Mouse (Mus musculus): ENCODE results near the gene Nisch. TPM values are rescaled to one million over a fixed set of nuclear protein-coding genes. Genes with fewer than 3 reads are reported as not detected.

Nisch gene
- polyA plus RNA-seq, 1 experiment from 2014 or later, result 411 TPM

DNA sequence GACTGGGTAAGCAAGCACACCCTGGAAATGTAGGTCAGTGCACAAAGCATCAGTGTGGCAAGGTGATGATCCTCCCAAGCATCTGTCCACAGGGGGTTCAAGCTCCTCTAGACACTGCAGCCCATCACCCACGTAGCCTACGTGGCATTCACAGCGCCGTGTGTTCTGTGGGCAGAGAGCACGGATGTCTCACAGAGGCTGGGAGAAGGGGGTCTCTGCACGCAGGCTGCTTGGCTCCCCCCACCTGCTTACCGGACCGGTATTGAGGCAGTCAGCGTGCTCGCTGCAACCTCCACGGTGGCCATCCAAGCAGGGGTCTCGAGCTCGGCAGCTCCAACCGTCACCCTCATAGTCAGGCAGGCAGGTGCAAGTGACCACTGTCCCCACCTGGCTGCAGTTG, 75.7 kb downstream of the Nisch start:
- H3K9me3 ChIP-seq (ENCODE audit: low read depth, low read length), result no peaks in the 10 kb centered on the region
- ATAC-seq (ENCODE audit: insufficient read depth), result no peak

DNA sequence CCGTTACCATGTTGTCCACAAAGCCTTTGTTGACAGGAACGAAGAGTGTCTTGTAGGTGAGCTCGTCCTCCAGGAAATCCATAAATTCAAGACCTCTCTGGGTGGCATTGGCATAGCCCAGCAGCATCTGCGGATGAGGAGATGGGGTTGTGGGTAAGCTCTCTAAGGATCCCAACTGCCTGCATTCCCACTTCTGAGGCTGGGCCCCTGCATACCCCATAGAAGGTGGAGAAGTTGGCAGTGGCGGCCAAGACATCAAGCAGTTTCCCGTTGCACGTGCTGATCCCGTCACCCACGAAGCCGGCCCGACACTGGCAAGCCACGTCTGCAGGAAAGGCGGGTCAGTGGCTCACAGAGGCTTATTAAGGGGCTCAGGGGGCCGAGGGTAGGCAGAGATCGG, 76.6 kb downstream of the Nisch start:
- H3K4me1 ChIP-seq (ENCODE audit: insufficient read depth), result no peaks in the 10 kb centered on the region
- H3K27me3 ChIP-seq (ENCODE audit: insufficient read depth, low read length), result no peaks in the 10 kb centered on the region
- TF ChIP-seq CTCF (IDR thresholded peaks at IDR 0.05; ENCODE audit: low read depth), result no peak
- WGBS, result 84% methylated on average over 15 of the region's 15 CpGs
- H3K4me3 ChIP-seq (ENCODE audit: low read depth, low read length), result no peak overlapping the region
- no peak overlapping the region for H3K4me2 ChIP-seq
- no peak for ATAC-seq (ENCODE audit: insufficient read depth)
- H3K9ac ChIP-seq, result no peak overlapping the region
- no peaks in the 10 kb centered on the region for H3K9me3 ChIP-seq (ENCODE audit: low read depth, low read length)
- H3K36me3 ChIP-seq (ENCODE audit: insufficient read depth), result peaks cover 78% of the 10 kb centered on the region
- DNase-seq, result no peak
- H3K27ac ChIP-seq (ENCODE audit: low read depth), result no peak overlapping the region

More for the DNA sequence above, 75.7 kb downstream of the Nisch start:
- H3K36me3 ChIP-seq (ENCODE audit: insufficient read depth), result peaks cover 70% of the 10 kb centered on the region
- no peak for TF ChIP-seq CTCF (IDR thresholded peaks at IDR 0.05; ENCODE audit: low read depth)
- H3K4me2 ChIP-seq, result no peak overlapping the region
- WGBS, result 93% methylated on average over 14 of the region's 14 CpGs
- H3K9ac ChIP-seq, result no peak overlapping the region
- H3K4me3 ChIP-seq (ENCODE audit: low read depth, low read length), result no peak overlapping the region
- no peak for DNase-seq
- no peak overlapping the region for H3K27ac ChIP-seq (ENCODE audit: low read depth)
- no peaks in the 10 kb centered on the region for H3K27me3 ChIP-seq (ENCODE audit: insufficient read depth, low read length)
- H3K4me1 ChIP-seq (ENCODE audit: insufficient read depth), result no peaks in the 10 kb centered on the region

DNA sequence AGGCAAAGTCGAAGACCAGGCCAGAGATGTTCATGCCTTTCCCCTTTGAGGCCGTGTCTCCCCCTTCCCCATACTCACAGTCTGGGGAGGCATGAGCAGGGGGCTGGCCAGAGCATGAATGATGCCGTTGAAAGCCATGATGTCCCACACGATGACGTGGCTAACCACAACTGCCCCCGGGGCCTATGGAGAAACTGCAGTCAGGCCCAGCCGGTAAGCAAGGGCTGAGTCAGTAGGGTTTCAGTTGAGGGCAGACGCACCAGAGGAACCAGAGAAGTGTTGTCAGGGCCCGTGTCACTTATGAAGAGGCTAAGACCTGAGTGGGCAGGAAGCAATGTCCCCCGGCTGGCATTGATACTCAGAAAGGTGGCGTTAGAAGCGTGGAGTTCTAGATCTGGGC, 77.1 kb downstream of the Nisch start:
- TF ChIP-seq CTCF (IDR thresholded peaks at IDR 0.05; ENCODE audit: low read depth), result no peak
- no peak overlapping the region for H3K4me2 ChIP-seq
- H3K9me3 ChIP-seq (ENCODE audit: low read depth, low read length), result no peaks in the 10 kb centered on the region
- WGBS, result 87% methylated on average over 12 of the region's 12 CpGs
- H3K4me1 ChIP-seq (ENCODE audit: insufficient read depth), result no peaks in the 10 kb centered on the region
- H3K36me3 ChIP-seq (ENCODE audit: insufficient read depth), result peaks cover 83% of the 10 kb centered on the region
- DNase-seq (no peak), ATAC-seq (ENCODE audit: insufficient read depth) (no peak)
- H3K9ac ChIP-seq, result no peak overlapping the region
- no peaks in the 10 kb centered on the region for H3K27me3 ChIP-seq (ENCODE audit: insufficient read depth, low read length)
- H3K27ac ChIP-seq (ENCODE audit: low read depth), result no peak overlapping the region
- no peak overlapping the region for H3K4me3 ChIP-seq (ENCODE audit: low read depth, low read length)

DNA sequence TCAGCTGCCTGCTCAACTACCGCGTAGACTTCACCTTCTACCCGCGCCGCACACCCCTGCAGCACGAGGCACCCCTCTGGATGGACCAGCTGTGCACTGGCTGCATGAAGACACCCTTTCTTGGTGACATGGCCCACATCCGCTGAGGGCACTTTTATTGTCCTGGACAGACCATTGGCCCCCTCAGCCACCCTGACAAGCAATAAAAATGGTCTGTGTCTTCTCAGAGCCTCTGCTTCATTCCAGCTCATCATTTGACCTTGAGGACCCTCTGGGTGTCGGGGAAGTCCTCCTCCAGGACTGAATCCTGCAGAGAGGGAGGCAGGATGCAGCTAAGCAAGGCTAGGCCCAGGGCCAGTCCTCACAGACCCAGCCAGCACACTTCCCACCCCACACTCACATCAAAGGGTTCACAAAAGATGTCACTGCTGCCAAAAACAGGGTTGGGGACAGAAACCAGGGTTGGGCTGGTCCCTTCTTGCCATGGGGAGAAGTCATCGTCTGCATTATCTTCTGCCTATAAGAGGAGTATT, 77.8 kb downstream of the Nisch start:
- H3K27me3 ChIP-seq (ENCODE audit: insufficient read depth, low read length), result no peaks in the 10 kb centered on the region
- H3K9me3 ChIP-seq (ENCODE audit: low read depth, low read length), result no peaks in the 10 kb centered on the region
- ATAC-seq (ENCODE audit: insufficient read depth) (no peak), DNase-seq (no peak)
- no peak overlapping the region for H3K9ac ChIP-seq
- no peak for TF ChIP-seq CTCF (IDR thresholded peaks at IDR 0.05; ENCODE audit: low read depth)
- H3K4me2 ChIP-seq, result no peak overlapping the region
- 82% methylated on average over 9 of the region's 9 CpGs for WGBS
- H3K4me3 ChIP-seq (ENCODE audit: low read depth, low read length), result no peak overlapping the region
- H3K36me3 ChIP-seq (ENCODE audit: insufficient read depth), result peaks cover 90% of the 10 kb centered on the region
- H3K4me1 ChIP-seq (ENCODE audit: insufficient read depth), result no peaks in the 10 kb centered on the region
- H3K27ac ChIP-seq (ENCODE audit: low read depth), result no peak overlapping the region

DNA sequence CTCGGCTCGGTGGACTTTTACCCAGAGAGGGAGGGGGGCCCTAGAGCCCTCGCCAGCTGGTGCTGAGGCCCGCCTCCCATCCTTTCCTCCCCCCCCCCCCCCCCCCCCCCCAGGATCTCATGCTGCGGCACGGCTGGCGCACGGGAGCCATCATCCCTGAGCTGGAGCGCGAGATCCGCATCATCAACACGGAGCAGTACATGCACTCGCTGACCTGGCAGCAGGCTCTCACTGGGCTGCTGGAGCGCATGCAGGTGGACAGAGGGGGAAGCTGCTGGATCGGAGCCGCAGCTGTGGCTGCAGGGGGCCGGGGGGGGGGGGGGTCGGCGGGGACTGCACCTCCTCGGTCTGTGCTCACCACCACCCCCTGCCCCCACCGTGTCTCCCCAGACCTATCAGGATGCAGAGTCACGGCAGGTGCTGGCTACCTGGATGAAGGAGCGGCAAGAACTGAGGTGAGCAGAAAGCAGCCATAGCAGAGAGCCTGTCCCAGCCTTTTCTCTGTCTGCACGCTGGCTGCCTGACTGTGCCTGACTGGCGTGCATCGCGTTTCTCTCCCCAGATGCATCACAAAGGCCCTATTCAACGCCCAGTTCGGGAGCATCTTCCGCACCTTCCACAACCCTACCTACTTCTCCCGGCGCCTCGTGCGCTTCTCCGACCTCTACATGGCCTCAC, 78.4 kb downstream of the Nisch start:
- Histone ChIP-seq H3K4me1 (ENCODE audit: insufficient read depth) (no peaks in the 10 kb centered on the region), H3K4me2 (no peak overlapping the region), H3K4me3 (ENCODE audit: low read depth, low read length) (no peak overlapping the region), H3K36me3 (ENCODE audit: insufficient read depth) (peaks cover 96% of the 10 kb centered on the region), H3K27ac (ENCODE audit: low read depth) (no peak overlapping the region), H3K9me3 (ENCODE audit: low read depth, low read length) (no peaks in the 10 kb centered on the region), H3K9ac (no peak overlapping the region), H3K27me3 (ENCODE audit: insufficient read depth, low read length) (no peaks in the 10 kb centered on the region)
- no peak for TF ChIP-seq CTCF (IDR thresholded peaks at IDR 0.05; ENCODE audit: low read depth)
- ATAC-seq (ENCODE audit: insufficient read depth), result no peak
- WGBS, result 83% methylated on average over 31 of the region's 35 CpGs
- no peak for DNase-seq

DNA sequence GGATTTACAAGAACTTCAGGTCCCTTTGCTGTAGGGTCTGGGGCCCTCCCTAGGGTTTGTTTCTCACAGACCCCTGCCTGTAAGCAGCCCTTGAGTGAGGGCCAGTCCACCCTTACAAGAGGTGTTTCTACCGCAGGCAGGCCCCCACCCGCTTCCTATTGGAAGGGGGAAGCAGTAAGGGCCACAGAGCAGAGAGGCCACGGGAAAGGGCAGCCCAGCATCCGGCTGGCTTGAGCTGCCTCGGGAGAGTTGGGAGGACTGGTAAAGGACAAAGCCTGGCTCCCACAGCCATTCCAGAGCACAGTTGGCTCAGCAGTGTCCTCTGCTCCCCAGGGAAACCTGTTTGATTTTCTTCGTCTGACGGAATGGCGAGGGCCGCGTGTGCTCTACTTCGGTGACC, 79.0 kb downstream of the Nisch start:
- Histone ChIP-seq H3K4me3 (ENCODE audit: low read depth, low read length) (no peak overlapping the region), H3K4me2 (no peak overlapping the region), H3K9ac (no peak overlapping the region; the same call in 1 of the 2 replicates), H3K36me3 (ENCODE audit: insufficient read depth) (peaks cover 94% of the 10 kb centered on the region), H3K27me3 (ENCODE audit: insufficient read depth, low read length) (no peaks in the 10 kb centered on the region), H3K9me3 (ENCODE audit: low read depth, low read length) (no peaks in the 10 kb centered on the region), H3K4me1 (ENCODE audit: insufficient read depth) (peaks cover 5% of the 10 kb centered on the region), H3K27ac (ENCODE audit: low read depth) (peak overlapping the region; percentile 40; the same call in 1 of the 2 replicates)
- TF ChIP-seq CTCF (IDR thresholded peaks at IDR 0.05; ENCODE audit: low read depth), result no peak
- DNase-seq (peak; percentile 38), ATAC-seq (ENCODE audit: insufficient read depth) (no peak)
- 80% methylated on average over 11 of the region's 11 CpGs for WGBS

DNA sequence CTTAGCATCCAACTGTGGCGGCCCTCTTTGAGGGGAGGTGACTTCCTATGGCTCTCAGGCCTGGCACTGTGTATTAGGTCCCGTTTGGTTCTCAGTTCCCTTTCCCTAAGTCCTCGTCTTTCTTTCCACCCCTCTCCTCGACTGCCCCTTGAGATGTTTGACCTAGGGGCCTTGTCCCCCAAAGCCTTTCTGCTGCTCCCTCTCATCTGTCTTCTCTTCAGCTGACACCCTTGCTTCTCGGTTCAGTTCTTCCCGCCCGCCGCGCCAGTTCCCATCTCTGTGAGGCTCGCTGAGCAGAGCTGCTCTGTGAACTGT, 79.5 kb downstream of the Nisch start:
- ATAC-seq (ENCODE audit: insufficient read depth), result no peak
- Histone ChIP-seq H3K36me3 (ENCODE audit: insufficient read depth) (peaks cover 88% of the 10 kb centered on the region), H3K27me3 (ENCODE audit: insufficient read depth, low read length) (no peaks in the 10 kb centered on the region), H3K9me3 (ENCODE audit: low read depth, low read length) (no peaks in the 10 kb centered on the region), H3K9ac (no peak overlapping the region), H3K4me3 (ENCODE audit: low read depth, low read length) (no peak overlapping the region), H3K27ac (ENCODE audit: low read depth) (peak overlapping the region; percentile 40; the same call in 1 of the 2 replicates), H3K4me1 (ENCODE audit: insufficient read depth) (peaks cover 10% of the 10 kb centered on the region), H3K4me2 (no peak overlapping the region)
- WGBS, result 68% methylated on average over 10 of the region's 10 CpGs
- DNase-seq, result no peak
- TF ChIP-seq CTCF (IDR thresholded peaks at IDR 0.05; ENCODE audit: low read depth), result no peak

Data from lung, embryonic 14.5 days (tissue).